Mouse (Mus musculus) intestine, postnatal 0 days (tissue): ENCODE results near the gene Kctd10. TPM values are rescaled to one million over a fixed set of nuclear protein-coding genes. Genes with fewer than 3 reads are reported as not detected.

Experiments
- ATAC-seq: fragments of 200-750 bp; cut with Nextera tagmentation; 2 replicates; pipeline ENCODE4 v1.8.0; 2017; ENCODE audit warnings: mild to moderate bottlenecking, moderate TSS enrichment, moderate library complexity
- H3K27ac ChIP-seq: fragments of 300-500 bp; sonication (generic); 2 replicates; pipeline ENCODE4 v1.5.1; 2014; ENCODE audit warnings: mild to moderate bottlenecking, low read depth, low read length, moderate library complexity
- H3K27me3 ChIP-seq: fragments of 300-500 bp; sonication (generic); replicated peaks from 2 replicates; pipeline ENCODE4 v1.6.1; 2014; ENCODE audit warnings: low read length, mixed read lengths; ENCODE audit not compliant: control insufficient read depth, insufficient read depth
- H3K36me3 ChIP-seq: fragments of 300-500 bp; sonication (generic); 2 replicates; pipeline ENCODE4 v1.6.1; 2014; ENCODE audit warnings: mild to moderate bottlenecking, moderate library complexity; ENCODE audit not compliant: control insufficient read depth, insufficient read depth
- H3K4me1 ChIP-seq: fragments of 300-500 bp; sonication (generic); replicated peaks from 2 replicates; pipeline ENCODE4 v1.6.1; 2014; ENCODE audit warnings: antibody characterized with exemption, low read length, mixed read lengths; ENCODE audit not compliant: control insufficient read depth, insufficient read depth
- H3K4me2 ChIP-seq: fragments of 300-500 bp; sonication (generic); replicated peaks from 2 replicates; pipeline ENCODE4 v1.6.1; 2014; ENCODE audit warnings: low read depth, mild to moderate bottlenecking, moderate library complexity
- H3K4me3 ChIP-seq: fragments of 300-500 bp; sonication (generic); 2 replicates; pipeline ENCODE4 v1.5.1; 2014; ENCODE audit warnings: low read depth, low read length
- H3K9ac ChIP-seq: fragments of 300-500 bp; sonication (generic); 2 replicates; pipeline ENCODE4 v1.6.1; 2014; ENCODE audit warnings: mild to moderate bottlenecking, low read depth, low read length
- H3K9me3 ChIP-seq: fragments of 300-500 bp; sonication (generic); 2 replicates; pipeline ENCODE4 v1.6.1; 2016; ENCODE audit warnings: mixed run types; ENCODE audit not compliant: control insufficient read depth
- CTCF ChIP-seq: sonication (generic); IDR thresholded peaks from 2 replicates; pipeline ENCODE4 v1.5.1; 2016; ENCODE audit warnings: low read depth, mild to moderate bottlenecking, control low read depth, antibody characterized with exemption, moderate library complexity
- WGBS: fragments of 180-500 bp; shearing (Covaris S2); extraction: QIAGEN DNeasy Blood & Tissue Kit; methylation state at CpG from one replicate; pipeline ENCODE4 v1.1.7; 2014; 5-methylcytosine and 5-hydroxymethylcytosine counted together
- polyA plus RNA-seq: library from polyadenylated mRNA; unstranded; fragments of >200 nt; fragmentation: Nextera tagmentation; extraction: Ambion mirVana; gene quantifications from 2 replicates; pipeline ENCODE4 v1.2.1, GENCODE M21; 2015

The Kctd10 gene
- 112 and 118 TPM in 2 replicates for polyA plus RNA-seq

- Histone ChIP-seq H3K9me3 (no peaks in the 10 kb centered on the region), H3K4me1 (peaks cover 35% of the 10 kb centered on the region), H3K27ac (peak within 1 kb of the TSS; percentile 90), H3K4me3 (peak within 1 kb of the TSS; percentile 90), H3K4me2 (peak within 1 kb of the TSS; percentile 81), H3K27me3 (no peaks in the 10 kb centered on the region), H3K9ac (peak within 1 kb of the TSS; percentile 75), H3K36me3 (peaks cover 18% of the 10 kb centered on the region)
- TF ChIP-seq CTCF, result no peak
- peak; percentile 91 for ATAC-seq
- WGBS, result under 1% methylated on average over 74 of the region's 74 CpGs
Measured at GRCm38 (mm10) chr5:114380209-114381012, at the start of gene Kctd10, which contains the start of gene Ube3b. Gene Kctd10 (minus strand): TSS chr5:114380508. Gene Ube3b (plus strand): TSS chr5:114380607.

- no peak overlapping the region for H3K27ac ChIP-seq
- H3K9me3 ChIP-seq, result no peaks in the 10 kb centered on the region
- WGBS, result 84% methylated on average over 7 of the region's 7 CpGs
- H3K9ac ChIP-seq, result no peak overlapping the region
- no peak for TF ChIP-seq CTCF
- H3K36me3 ChIP-seq, result peaks cover 2% of the 10 kb centered on the region; the same call in 1 of the 2 replicates
- no peak overlapping the region for H3K4me2 ChIP-seq
- no peak overlapping the region for H3K4me3 ChIP-seq
- no peaks in the 10 kb centered on the region for H3K4me1 ChIP-seq
- H3K27me3 ChIP-seq, result no peaks in the 10 kb centered on the region
- no peak for ATAC-seq
Measured at GRCm38 (mm10) chr5:114429781-114430180, 49.5 kb upstream of the Kctd10 start.

GRCm38 (mm10) chr5:114428621-114429020 is 48.3 kb upstream of the Kctd10 start:
- H3K27me3 ChIP-seq, result no peaks in the 10 kb centered on the region
- 55% methylated on average over 18 of the region's 18 CpGs for WGBS
- no peak overlapping the region for H3K4me3 ChIP-seq
- TF ChIP-seq CTCF, result no peak
- H3K4me2 ChIP-seq, result no peak overlapping the region
- H3K36me3 ChIP-seq, result no peaks in the 10 kb centered on the region
- no peak overlapping the region for H3K9ac ChIP-seq
- ATAC-seq, result no peak
- no peaks in the 10 kb centered on the region for H3K4me1 ChIP-seq
- H3K27ac ChIP-seq, result no peak overlapping the region
- H3K9me3 ChIP-seq, result no peaks in the 10 kb centered on the region

GRCm38 (mm10) chr5:114426732-114427131 is 46.4 kb upstream of the Kctd10 start:
- no peak for ATAC-seq
- Histone ChIP-seq H3K4me2 (no peak overlapping the region), H3K4me1 (no peaks in the 10 kb centered on the region), H3K4me3 (no peak overlapping the region), H3K9ac (no peak overlapping the region), H3K36me3 (no peaks in the 10 kb centered on the region), H3K27me3 (no peaks in the 10 kb centered on the region), H3K27ac (no peak overlapping the region), H3K9me3 (no peaks in the 10 kb centered on the region)
- no peak for TF ChIP-seq CTCF
- 75% methylated on average over 6 of the region's 6 CpGs for WGBS

- Histone ChIP-seq H3K27ac (no peak overlapping the region), H3K4me3 (no peak overlapping the region), H3K4me1 (no peaks in the 10 kb centered on the region), H3K36me3 (peaks cover 22% of the 10 kb centered on the region), H3K9me3 (no peaks in the 10 kb centered on the region), H3K4me2 (no peak overlapping the region), H3K27me3 (no peaks in the 10 kb centered on the region), H3K9ac (no peak overlapping the region)
- 81% methylated on average over 5 of the region's 5 CpGs for WGBS
- no peak for ATAC-seq
- TF ChIP-seq CTCF, result no peak
Measured at GRCm38 (mm10) chr5:114423961-114424360, 43.7 kb upstream of the Kctd10 start.

GRCm38 (mm10) chr5:114422591-114422990 is 42.3 kb upstream of the Kctd10 start:
- TF ChIP-seq CTCF, result no peak
- H3K4me2 ChIP-seq, result no peak overlapping the region
- no peaks in the 10 kb centered on the region for H3K9me3 ChIP-seq
- 16% methylated on average over 5 of the region's 5 CpGs for WGBS
- H3K4me1 ChIP-seq, result no peaks in the 10 kb centered on the region
- H3K4me3 ChIP-seq, result no peak overlapping the region
- H3K27ac ChIP-seq, result no peak overlapping the region
- no peaks in the 10 kb centered on the region for H3K27me3 ChIP-seq
- H3K36me3 ChIP-seq, result peaks cover 35% of the 10 kb centered on the region
- H3K9ac ChIP-seq, result no peak overlapping the region
- ATAC-seq, result no peak
